Mouse (Mus musculus) stomach, postnatal 0 days (tissue): ENCODE measurements around the gene Prpf4.

Source experiments
- CTCF ChIP-seq: IDR thresholded peaks from 2 replicates; pipeline ENCODE4 v1.5.1; 2016; ENCODE audit warnings: antibody characterized with exemption, low read depth, mild to moderate bottlenecking, moderate library complexity
- EP300 ChIP-seq: optimal IDR thresholded peaks from 2 replicates; pipeline ENCODE3; 2016; ENCODE audit warnings: antibody characterized with exemption

- TF ChIP-seq EP300 = no peak
- TF ChIP-seq CTCF = no peak
Observed at GRCm38 (mm10) chr4:62362437-62362836, 46.2 kb upstream of the Prpf4 start.
